Mouse (Mus musculus): ENCODE measurements around the gene Itsn1.

Gene Itsn1

DNA sequence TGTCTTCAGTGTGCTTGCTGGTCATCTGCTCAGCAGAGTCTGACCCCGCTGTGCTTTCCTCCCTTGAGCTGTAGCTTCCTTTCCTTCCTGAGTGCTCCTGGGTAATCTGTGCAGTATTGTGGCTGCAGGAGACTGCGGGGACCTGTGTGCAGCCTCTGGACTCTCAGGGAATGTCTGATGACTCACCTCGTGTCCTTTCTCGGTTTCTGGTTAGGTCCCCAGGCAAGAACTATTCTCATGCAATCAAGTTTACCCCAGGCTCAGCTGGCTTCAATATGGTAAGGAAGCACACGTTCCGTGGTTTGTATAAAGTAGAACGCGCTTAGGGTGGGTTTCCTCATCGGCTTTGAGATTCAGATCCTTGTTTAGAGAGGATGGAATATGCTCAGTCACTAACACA is 82.8 kb downstream of the Itsn1 start:
- DNase-seq (ENCODE audit: low spot score) = no peak

DNA sequence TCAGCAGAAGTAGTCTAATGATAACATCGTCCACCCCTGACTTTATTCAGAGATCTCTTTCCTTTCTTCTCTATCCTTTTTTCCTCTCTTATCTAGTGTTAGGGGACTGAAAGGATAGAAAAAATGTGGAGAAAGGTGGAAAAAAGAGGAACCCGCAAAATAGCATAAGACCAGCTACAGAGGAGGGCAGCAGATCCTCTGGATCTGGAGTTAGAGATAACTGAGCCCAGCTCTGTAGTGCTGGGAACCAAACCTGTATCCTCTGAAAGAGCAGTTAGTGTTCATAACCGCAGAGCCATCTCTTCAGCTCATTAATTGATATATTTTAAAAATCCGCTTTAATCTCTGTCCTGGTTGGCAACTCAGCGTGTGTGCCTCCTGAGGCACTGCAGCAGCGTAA is 84.5 kb downstream of the Itsn1 start:
- no peak for DNase-seq (ENCODE audit: low spot score)

DNA sequence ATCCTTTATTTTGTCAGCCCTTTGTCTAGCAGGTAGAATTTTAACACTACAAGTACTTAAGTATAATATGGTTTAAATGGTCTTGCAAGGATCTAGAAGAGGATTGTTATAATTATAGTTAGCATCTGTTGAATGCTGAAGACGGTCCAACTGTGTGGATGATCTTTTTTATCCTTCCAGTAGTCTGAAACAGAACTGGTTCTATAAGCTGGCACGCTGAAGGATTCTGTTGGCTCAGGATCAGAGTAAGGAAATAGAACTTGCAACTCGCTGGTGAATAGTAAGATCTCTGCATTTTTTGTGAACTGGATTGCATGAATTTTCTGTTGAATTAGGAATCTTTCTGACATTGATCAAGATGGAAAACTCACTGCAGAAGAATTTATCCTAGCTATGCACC is 86.0 kb downstream of the Itsn1 start:
- no peak for DNase-seq (ENCODE audit: low spot score)

- no peak for DNase-seq (ENCODE audit: low spot score)
Measured at GRCm38 (mm10) chr16:91820299-91820698, 91.2 kb downstream of the Itsn1 start.

DNA sequence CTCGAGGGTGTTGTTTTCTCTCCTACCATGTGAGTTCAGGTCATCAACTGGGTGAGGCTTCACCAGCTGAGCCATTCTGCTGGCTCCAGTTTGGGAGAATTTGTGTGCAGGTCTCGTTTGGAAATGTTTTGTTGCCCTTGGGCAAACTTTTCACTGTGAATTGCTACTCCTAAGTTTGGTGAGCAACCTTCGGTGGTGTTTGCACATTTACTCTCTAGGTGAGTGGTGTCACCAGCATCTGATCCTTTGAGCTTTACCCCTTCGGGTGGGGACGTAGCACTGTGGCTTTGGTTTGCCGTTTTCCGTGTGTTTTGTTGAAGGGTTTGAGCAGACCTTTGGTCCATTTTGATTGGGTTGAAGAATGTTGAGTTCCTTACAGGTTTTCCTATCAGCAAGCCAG is 93.2 kb downstream of the Itsn1 start:
- DNase-seq (ENCODE audit: low spot score) = no peak

DNA sequence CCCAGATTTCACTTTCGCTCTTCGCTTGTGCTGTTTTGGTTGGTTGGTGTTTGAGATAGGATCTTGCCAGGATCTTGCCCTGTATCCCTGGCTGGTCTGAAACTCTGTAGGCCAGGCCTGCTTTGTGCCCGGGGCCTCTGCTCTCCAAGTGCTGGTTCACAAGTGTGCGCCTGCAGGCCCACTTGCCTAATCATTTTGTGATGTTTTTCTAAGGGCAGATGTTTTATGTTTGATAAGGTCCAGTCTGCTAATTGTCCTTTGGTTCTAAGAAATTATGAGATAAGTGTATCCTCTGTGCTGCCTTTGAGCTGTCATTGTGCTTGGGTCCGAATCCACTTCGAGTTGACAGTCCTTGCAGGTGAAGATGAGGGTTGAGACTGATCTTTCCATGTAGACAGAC is 93.7 kb downstream of the Itsn1 start:
- no peak for DNase-seq (ENCODE audit: low spot score)

DNA sequence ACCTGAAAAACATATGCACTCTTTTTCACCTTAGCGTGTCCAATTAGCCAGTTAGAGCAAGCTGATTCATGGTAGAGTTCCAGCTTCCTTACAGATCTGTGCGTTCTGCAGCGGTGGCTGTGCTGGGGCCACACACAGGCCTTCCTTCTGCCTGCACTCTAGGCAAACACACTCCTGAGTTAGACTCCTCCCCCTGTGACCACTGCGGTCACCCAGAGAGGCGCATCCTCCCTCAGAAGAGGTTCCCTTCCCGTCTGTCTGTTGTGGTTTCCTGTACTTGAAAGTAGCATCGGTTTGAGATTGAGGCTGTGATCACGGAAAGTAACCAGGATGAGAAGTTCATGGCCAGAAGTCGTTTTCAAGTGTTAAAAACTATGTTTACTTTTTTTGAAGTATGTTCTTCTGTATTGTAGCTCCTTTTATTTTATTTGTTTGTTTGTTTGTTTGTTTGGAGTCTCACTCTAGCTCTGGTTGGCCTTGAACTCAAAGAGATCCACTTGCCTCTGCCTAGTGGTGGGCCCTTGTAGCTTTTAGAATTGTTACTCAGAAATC is 96.8 kb downstream of the Itsn1 start:
- no peak for DNase-seq (ENCODE audit: low spot score)

- DNase-seq (ENCODE audit: low spot score) = peak; percentile 30
Measured at GRCm38 (mm10) chr16:91826893-91827292, 97.8 kb downstream of the Itsn1 start.

GRCm38 (mm10) chr16:91827456-91827855 is 98.4 kb downstream of the Itsn1 start:
- no peak for DNase-seq (ENCODE audit: low spot score)

GRCm38 (mm10) chr16:91828160-91828559 is 99.1 kb downstream of the Itsn1 start:
- DNase-seq (ENCODE audit: low spot score) = no peak

DNA sequence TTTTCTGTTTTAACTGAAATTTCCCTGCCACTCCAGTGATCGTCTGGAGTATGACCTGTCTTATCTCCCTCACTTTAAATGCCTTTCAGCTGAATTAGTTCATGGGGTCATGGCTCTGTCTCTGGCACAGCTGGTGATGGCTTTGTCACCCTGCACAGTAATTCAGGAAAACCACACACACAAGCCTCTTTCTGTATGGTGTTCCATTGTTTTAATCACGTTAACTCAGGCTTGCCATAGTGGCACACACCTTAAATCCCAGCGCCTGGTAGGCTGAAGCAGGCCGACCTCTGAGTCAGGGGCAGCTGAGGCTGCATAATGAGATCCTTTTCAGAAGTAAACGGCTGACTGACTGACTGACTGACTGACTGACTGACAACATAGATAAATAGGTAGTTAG is 99.5 kb downstream of the Itsn1 start:
- DNase-seq (ENCODE audit: low spot score) = no peak

GRCm38 (mm10) chr16:91829121-91829520 is 100.0 kb downstream of the Itsn1 start:
- DNase-seq (ENCODE audit: low spot score) = peak; percentile 82

GRCm38 (mm10) chr16:91830260-91830659 is 101.2 kb downstream of the Itsn1 start:
- DNase-seq (ENCODE audit: low spot score) = no peak

DNA sequence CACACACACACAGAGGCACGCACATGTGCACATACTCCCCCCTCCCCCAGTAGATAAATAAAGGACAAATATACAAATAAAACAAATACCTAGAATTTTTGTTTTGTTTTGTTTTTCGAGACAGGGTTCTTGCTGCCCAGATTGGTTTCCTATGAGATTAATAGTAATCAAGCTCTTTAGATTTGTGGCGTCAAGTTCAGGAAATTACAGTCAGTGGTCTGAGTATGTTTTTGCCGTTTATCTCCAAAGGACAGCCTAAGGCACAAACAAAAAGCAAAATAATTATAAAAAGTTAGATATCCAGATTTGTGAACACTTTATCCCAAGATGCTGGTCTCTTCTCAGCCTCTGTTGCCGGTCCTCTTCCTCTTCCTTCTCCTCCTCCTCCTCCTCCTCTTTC is 104.0 kb downstream of the Itsn1 start:
- DNase-seq (ENCODE audit: low spot score) = no peak

- peak; percentile 39 for DNase-seq (ENCODE audit: low spot score)
Measured at GRCm38 (mm10) chr16:91833558-91833957, 104.5 kb downstream of the Itsn1 start.

DNA sequence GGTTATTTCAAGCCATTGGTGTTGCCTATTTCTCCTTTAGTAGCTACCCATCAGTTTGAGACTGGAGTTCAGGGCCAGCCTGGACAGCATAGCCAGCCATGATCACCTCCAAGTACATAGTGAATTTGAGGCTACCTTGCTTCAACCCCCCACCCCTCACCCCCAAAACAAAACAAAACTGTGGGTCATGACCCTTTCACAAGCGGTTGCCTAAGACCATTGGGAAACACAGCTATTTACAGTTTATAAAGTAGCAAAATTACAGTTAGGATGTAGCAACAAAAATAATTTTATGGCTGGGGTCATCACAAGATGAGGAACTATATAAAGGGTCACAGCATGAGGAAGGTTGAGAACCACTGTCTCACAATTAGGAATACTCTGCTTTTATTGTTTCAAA is 104.9 kb downstream of the Itsn1 start:
- DNase-seq (ENCODE audit: low spot score) = peak; percentile 52

GRCm38 (mm10) chr16:91835790-91836189 is 106.7 kb downstream of the Itsn1 start:
- no peak for DNase-seq (ENCODE audit: low spot score)

DNA sequence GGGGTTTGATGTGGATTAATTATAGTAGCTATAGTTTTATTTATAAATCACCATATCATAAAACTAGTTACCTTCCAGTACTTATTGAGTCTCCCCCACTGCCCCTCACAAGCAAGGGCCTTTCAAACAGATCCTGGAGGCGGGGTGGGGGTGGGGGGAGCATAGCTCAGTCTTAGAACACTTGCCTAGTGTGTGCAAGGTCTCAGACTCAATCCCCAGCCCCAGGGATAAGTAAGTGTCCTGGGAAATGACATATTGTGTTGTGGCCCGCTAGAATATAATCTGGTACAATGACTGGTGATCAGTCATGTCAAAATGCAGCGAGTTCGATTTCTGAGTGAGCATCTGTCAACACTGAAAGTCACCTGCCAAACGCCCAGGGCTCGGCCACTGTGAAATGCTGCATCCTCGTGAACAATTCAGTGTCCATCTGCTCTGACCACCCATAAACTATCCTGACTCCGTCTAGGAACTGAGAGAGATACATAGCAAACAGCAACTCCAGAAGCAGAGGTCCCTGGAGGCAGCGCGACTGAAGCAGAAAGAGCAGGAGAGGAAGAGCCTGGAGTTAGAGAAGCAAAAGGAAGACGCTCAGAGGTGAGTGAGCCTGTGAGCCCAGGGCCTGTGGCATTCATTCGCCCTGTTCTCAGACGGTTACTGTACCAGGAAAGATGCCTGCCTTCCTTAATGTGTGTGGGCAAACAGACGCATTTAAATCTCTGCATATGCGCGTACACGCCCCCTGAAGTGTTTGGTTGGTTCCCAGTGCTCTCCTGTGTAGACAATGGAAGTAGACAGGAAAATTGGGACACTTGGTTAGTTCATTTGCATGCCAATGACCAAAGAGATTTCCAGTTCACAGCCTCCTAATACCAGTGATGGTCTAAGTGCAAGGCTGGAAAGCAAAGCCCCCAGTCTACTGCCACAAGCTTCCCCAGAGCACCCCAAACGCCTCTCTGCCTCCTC is 107.8 kb downstream of the Itsn1 start:
- no peak for DNase-seq (ENCODE audit: low spot score)

DNA sequence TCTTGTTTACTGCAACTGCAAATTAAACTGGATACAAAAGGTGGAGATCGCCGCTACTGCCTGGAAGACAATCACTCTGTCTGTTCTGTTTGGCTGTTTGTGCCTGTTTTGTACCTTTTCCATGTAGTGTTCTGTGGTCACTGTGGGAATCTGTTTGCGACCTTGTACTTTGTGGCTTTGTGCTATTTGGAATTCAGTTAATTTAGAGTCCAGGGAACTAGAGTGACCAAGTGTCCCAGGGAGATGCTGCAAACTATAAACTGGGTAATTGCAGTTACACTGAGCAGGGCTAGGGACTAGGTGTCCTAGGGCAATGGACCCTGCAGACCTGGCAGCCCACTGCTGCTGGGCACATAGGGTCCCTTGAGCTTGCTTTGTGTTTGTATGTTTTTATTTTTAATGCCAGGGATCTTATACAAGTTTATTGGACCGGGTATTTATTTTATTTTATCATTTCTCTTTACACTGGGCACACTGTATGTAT is 108.5 kb downstream of the Itsn1 start:
- DNase-seq (ENCODE audit: low spot score) = no peak

DNA sequence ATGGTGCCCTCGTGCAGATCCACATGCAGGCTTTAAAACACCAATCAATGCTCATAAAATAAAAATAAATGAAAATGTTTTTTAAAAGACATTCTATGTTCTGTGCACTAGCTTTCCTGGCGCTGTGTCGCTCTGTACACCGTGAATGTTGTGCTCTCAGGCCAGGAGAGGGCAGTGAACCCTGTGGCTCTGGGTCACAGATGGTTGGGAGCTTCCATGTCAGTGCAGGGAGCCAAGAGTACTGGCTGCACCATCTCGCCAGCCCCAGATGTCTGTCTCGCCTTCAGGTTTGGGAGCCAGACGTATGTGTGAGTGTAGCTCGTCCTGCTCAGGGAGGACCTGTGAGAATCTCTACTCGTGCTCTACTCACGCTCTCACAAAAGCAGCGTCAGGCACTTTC is 109.7 kb downstream of the Itsn1 start:
- DNase-seq (ENCODE audit: low spot score) = peak; percentile 70

GRCm38 (mm10) chr16:91839462-91839861 is 110.4 kb downstream of the Itsn1 start:
- no peak for DNase-seq (ENCODE audit: low spot score)

- DNase-seq (ENCODE audit: low spot score) = peak; percentile 44
Measured at GRCm38 (mm10) chr16:91841026-91841630, 112.0 kb downstream of the Itsn1 start.

Data from adipocyte (in vitro differentiated cells).